Comparison of ENCODE assay signal across 16 mouse cellular contexts in the genomic region with DNA sequence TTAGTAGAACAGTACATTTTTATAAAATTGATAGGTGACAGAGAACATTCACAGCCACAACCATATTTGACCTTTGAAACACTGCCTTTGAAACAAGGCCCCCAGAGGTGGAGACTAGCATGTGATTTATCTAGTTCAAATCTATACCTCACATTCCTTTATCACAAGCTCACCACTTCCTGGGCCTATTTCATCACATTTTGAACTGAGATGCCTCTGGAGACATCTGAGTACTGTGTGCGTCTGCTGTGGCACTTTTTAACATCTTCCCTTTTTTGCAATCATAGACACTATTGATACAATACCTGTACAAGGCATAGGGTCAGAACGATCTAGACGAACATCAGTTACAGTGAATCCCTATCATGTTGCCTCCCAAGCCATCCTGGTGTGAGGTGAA.
"Had no signal": no experiment of that assay in that cellular context is flagged by ENCODE, and none has a peak within 500 bp of the region (broad histone marks: within the 10 kb centered on the region; RNA-seq: fewer than 3 reads in every experiment).

No protein-coding gene starts in this region.

- H3K4me3 ChIP-seq: limb, embryonic 10.5 days; liver, embryonic 15.5 days; midbrain, embryonic 12.5 days; neural tube, embryonic 15.5 days had no signal

- ATAC-seq: midbrain, embryonic 16.5 days had no signal

- DNase-seq: kidney, adult 11 months; kidney, adult 9 months; kidney, postnatal 36 days; lung, adult 2 months; lung, postnatal 10 days; lung, postnatal 4 days; right cerebral cortex, adult 18-20 months; right cerebral cortex, postnatal 25 days; thymus, adult 18-20 months; thymus, postnatal 25 days had no signal

- H3K4me1 ChIP-seq: liver, embryonic 15.5 days; midbrain, embryonic 12.5 days; neural tube, embryonic 15.5 days had no signal

- H3K27ac ChIP-seq: kidney, postnatal 0 days; limb, embryonic 10.5 days; liver, embryonic 15.5 days; midbrain, embryonic 12.5 days; neural tube, embryonic 15.5 days had no signal
